Comparison of ENCODE assay signal across 8 mouse cellular contexts in genomic region chr4:56492537-56493221, GRCm38 (mm10).
DNase-seq lines count a peak whose midpoint lies in the region; ATAC-seq lines count a peak whose summit lies in the region.

No protein-coding gene starts in this region.

- ATAC-seq in embryonic facial prominence, embryonic 15.5 days (ENCODE audit: insufficient number of reproducible peaks, low FRiP score, low TSS enrichment, low read depth): peak; percentile 54; the same call in 1 of the 2 replicates
- no peak for ATAC-seq in heart, embryonic 13.5 days (ENCODE audit: extremely low read depth, insufficient number of reproducible peaks, low FRiP score, low TSS enrichment)
- ATAC-seq in kidney, embryonic 15.5 days (replicated peaks; ENCODE audit: low FRiP score): peak; percentile 52
- ATAC-seq in limb, embryonic 12.5 days (ENCODE audit: insufficient number of reproducible peaks, insufficient read depth, low FRiP score, low TSS enrichment, low read depth): peak; percentile 20; the same call in 1 of the 2 replicates
- peak; percentile 81 for ATAC-seq in neural tube, embryonic 13.5 days (ENCODE audit: low read depth)

- peaks cover 6% of the 10 kb centered on the region for H3K4me1 ChIP-seq in embryonic facial prominence, embryonic 15.5 days
- H3K4me1 ChIP-seq in heart, embryonic 13.5 days: peaks cover 5% of the 10 kb centered on the region
- H3K4me1 ChIP-seq in kidney, embryonic 15.5 days: peaks cover 3% of the 10 kb centered on the region; the same call in 1 of the 2 replicates
- H3K4me1 ChIP-seq in limb, embryonic 12.5 days (replicated peaks): no peaks in the 10 kb centered on the region
- H3K4me1 ChIP-seq in neural tube, embryonic 13.5 days (replicated peaks): peaks cover 3% of the 10 kb centered on the region; the same call in 1 of the 2 replicates

- H3K4me3 ChIP-seq in embryonic facial prominence, embryonic 15.5 days (replicated peaks): no peak overlapping the region
- no peak overlapping the region for H3K4me3 ChIP-seq in heart, embryonic 13.5 days
- no peak overlapping the region for H3K4me3 ChIP-seq in kidney, embryonic 15.5 days (replicated peaks)
- no peak overlapping the region for H3K4me3 ChIP-seq in limb, embryonic 12.5 days (replicated peaks)
- H3K4me3 ChIP-seq in neural tube, embryonic 13.5 days: no peak overlapping the region

- H3K27ac ChIP-seq in embryonic facial prominence, embryonic 15.5 days (replicated peaks): peak overlapping the region; percentile 39; the same call in 1 of the 2 replicates
- H3K27ac ChIP-seq in heart, embryonic 13.5 days (replicated peaks): no peak overlapping the region
- no peak overlapping the region for H3K27ac ChIP-seq in kidney, embryonic 15.5 days
- no peak overlapping the region for H3K27ac ChIP-seq in limb, embryonic 12.5 days
- no peak overlapping the region for H3K27ac ChIP-seq in neural tube, embryonic 13.5 days (replicated peaks)

- peak; percentile 4 to 5 for DNase-seq in B cell, adult 2 months
- DNase-seq in adrenal gland, postnatal 36 days: peak; percentile 30 to 55
- DNase-seq in thymus, postnatal 4 days: peak; percentile 17

- H3K4me2 ChIP-seq in embryonic facial prominence, embryonic 15.5 days (replicated peaks): no peak overlapping the region
- peak overlapping the region; percentile 33 for H3K4me2 ChIP-seq in heart, embryonic 13.5 days
- peak overlapping the region; percentile 21; the same call in 1 of the 2 replicates for H3K4me2 ChIP-seq in kidney, embryonic 15.5 days
- H3K4me2 ChIP-seq in limb, embryonic 12.5 days: no peak overlapping the region
- H3K4me2 ChIP-seq in neural tube, embryonic 13.5 days: peak overlapping the region; percentile 27; the same call in 1 of the 2 replicates

- H3K27me3 ChIP-seq in embryonic facial prominence, embryonic 15.5 days: no peaks in the 10 kb centered on the region
- H3K27me3 ChIP-seq in heart, embryonic 13.5 days (replicated peaks): peaks cover 12% of the 10 kb centered on the region
- 0 out of 2 replicates have a peak, but pooled peaks cover 8% of the 10 kb centered on the region for H3K27me3 ChIP-seq in kidney, embryonic 15.5 days
- H3K27me3 ChIP-seq in limb, embryonic 12.5 days: no peaks in the 10 kb centered on the region
- no peaks in the 10 kb centered on the region for H3K27me3 ChIP-seq in neural tube, embryonic 13.5 days

- H3K9me3 ChIP-seq in embryonic facial prominence, embryonic 15.5 days (replicated peaks): no peaks in the 10 kb centered on the region
- no peaks in the 10 kb centered on the region for H3K9me3 ChIP-seq in heart, embryonic 13.5 days
- H3K9me3 ChIP-seq in kidney, embryonic 15.5 days (replicated peaks): no peaks in the 10 kb centered on the region
- H3K9me3 ChIP-seq in limb, embryonic 12.5 days: no peaks in the 10 kb centered on the region
- H3K9me3 ChIP-seq in neural tube, embryonic 13.5 days: no peaks in the 10 kb centered on the region

- no peak overlapping the region for H3K9ac ChIP-seq in embryonic facial prominence, embryonic 15.5 days
- H3K9ac ChIP-seq in heart, embryonic 13.5 days: no peak overlapping the region
- no peak overlapping the region for H3K9ac ChIP-seq in kidney, embryonic 15.5 days
- no peak overlapping the region for H3K9ac ChIP-seq in limb, embryonic 12.5 days (replicated peaks)
- H3K9ac ChIP-seq in neural tube, embryonic 13.5 days: no peak overlapping the region

- H3K36me3 ChIP-seq in embryonic facial prominence, embryonic 15.5 days: no peaks in the 10 kb centered on the region
- no peaks in the 10 kb centered on the region for H3K36me3 ChIP-seq in heart, embryonic 13.5 days
- H3K36me3 ChIP-seq in kidney, embryonic 15.5 days: no peaks in the 10 kb centered on the region
- no peaks in the 10 kb centered on the region for H3K36me3 ChIP-seq in limb, embryonic 12.5 days
- H3K36me3 ChIP-seq in neural tube, embryonic 13.5 days: no peaks in the 10 kb centered on the region

- 37% methylated on average over 16 of the region's 16 CpGs for WGBS in embryonic facial prominence, embryonic 15.5 days
- 34% methylated on average over 16 of the region's 16 CpGs for WGBS in heart, embryonic 13.5 days
- WGBS in kidney, embryonic 15.5 days: 41% methylated on average over 16 of the region's 16 CpGs
- WGBS in limb, embryonic 12.5 days: 57% methylated on average over 16 of the region's 16 CpGs
- 51% methylated on average over 16 of the region's 16 CpGs for WGBS in neural tube, embryonic 13.5 days

Comparison
In these comparisons a context has a peak if more than half of its experiments do, and no peak if none do; other contexts are left out.
1. H3K4me2 ChIP-seq: peak in heart, embryonic 13.5 days (single experiment), kidney, embryonic 15.5 days (single experiment) and neural tube, embryonic 13.5 days (single experiment); none in embryonic facial prominence, embryonic 15.5 days (single experiment) and limb, embryonic 12.5 days (single experiment).
2. Peak in every context shown above with its lines, with median percentiles within 50 percentile points of each other: DNase-seq.